Mouse (Mus musculus): Measurements from ENCODE around the gene Supt16. TPM values are rescaled to one million over a fixed set of nuclear protein-coding genes. Genes with fewer than 3 reads are reported as not detected.

The Supt16 gene
- total RNA-seq (2022) = 10 to 100 TPM; 59.0 to 62.8 (median 60.4) TPM

DNA sequence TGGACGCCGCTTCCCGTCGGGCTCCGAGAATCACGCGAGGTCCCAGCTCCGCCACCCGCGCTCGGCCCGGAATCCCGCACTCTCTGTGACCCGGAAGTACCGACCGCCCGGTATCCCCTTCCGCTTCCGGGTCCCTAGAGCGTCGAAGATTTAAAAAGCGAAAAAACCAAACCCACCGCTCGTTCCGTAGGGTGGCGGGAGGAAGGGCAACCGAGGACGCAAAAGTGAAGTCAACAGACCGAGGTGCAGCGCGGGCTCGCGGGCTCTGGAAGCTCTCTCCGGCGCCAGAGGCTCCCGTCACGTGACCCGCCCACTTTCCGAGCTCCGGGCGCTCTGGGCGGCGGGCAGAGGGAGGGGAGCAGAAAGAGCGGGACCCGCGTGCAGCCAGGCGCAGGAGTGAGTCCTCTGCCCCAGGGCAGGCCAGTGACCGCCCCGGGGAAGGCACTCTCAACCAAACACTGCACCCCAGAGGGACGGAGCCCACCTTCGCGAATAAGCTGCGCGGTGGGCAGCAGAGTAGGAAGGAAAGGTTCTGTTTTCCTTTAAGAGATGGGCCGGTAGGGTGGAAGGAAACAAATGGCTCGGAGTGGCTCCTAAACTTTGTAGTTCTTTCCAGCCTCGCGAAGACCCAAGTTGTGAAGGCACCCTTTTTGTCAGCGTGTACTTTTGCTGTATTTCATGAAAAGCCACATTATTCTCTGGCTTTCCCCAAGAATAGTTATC, at the start of gene Supt16:
TSS of gene Supt16 (minus strand) at position 261 of the 723 bp plus-strand sequence.
- DNase-seq (ENCODE audit: low spot score in 2 of 2) = peak; percentile 63 to 71

DNA sequence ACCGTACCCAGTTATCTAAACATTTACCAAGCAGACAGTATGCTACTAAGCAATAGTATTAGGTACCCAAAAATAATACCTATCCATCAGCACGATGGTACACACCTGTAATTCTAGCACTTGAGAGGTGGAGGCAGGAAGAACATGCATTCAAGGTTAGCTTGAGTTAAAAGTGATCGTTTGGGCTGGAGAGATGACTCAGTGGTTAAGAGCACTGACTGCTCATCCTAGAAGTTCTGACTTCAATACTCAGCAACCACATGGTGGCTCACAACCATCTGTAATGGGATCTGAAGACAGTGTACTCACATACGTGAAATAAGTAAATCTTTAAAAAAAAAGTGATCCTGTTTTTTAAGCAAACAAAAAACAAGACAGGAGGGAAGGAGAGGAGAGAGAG, 48.9 kb upstream of the Supt16 start:
- no peak for DNase-seq (ENCODE audit: low spot score in 2 of 2)

DNA sequence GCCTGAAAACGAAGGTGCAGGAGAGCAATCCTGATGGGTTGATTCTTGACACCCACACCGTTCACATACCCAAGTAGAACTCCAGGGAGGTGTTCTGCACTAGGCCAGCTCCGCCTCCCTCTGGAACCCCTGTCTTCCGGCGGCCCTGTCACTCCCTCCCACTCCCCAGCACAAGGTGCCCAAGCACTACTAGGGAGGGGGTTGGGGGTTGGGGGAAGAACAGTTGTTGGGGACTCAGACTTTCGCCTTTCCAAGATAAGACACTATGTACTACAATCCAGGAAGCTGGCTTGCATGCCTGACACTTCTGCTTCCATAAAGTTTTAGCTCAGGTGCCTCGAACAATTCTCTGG, 47.5 kb upstream of the Supt16 start:
- DNase-seq (ENCODE audit: low spot score in 2 of 2) = no peak

DNA sequence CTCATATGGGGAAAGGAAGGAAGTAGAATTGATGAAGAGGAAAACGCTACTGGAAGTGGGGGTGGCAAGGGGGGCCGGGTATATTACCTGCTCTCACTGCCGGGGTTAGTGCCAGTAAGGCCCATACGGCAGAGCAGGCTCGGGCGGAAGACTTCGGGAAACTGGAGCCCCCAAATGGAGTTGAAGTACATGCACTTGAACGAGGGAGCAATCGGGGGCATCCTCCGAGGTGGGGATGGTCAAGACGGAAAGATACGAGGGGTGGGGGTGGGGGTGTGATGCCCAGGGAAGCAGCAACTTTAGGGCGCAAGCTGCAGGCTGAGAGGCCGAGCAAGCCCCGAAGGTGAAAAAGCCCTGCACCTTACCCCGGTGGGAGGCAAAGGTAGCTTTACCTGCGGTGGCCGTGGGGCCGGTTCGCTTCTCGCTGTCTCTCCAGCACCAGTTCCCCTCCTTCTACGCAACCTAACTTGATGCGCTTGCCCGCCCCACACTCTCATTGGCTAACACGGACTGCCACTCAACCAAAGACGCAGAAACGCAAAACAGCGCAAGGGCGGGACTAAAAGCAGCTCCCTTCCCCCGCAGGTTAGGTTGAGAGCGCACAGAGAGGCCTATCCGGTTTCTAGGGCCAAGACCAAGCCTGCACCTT, 46.9 kb upstream of the Supt16 start:
- DNase-seq (ENCODE audit: low spot score in 2 of 2) = peak; percentile 98 to 99

DNA sequence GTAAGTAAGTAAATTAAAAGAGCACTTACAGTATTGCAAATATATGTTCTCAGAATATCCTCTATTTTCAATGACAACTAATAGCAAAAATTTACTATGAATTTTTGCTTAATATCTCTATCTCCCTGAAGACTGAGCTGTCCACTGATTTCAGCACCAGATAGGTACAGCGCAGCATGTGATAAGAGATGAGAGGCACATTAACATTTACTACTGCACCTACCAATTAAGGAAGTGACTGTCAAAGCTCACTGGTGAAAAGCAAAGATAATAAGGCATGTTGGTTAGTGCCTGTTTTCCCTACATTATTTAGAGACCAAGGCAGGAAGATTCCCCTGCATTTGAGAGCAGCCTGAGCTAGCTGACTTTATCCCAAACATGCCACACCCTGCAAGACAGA, 39.0 kb upstream of the Supt16 start:
- no peak for DNase-seq (ENCODE audit: low spot score in 2 of 2)

DNA sequence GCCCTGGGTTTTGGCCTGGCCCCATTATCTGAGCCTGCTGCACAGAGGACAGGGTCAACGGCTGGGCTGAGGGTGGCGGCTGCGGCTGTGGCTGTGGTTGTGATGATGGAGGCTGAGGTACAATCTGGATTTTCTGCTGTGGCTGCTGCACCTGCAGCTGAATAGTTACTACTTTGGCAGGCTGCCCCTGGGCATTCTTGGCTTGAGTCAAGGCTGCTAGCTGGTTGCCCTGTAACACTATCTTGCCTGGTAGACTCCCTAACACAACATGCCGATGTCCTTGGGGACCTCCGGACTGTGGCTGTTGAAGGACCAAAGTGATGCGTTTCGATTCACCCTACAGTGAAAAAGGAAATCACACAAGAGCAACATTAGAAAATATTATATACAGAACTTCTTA, 37.9 kb upstream of the Supt16 start:
- no peak for DNase-seq (ENCODE audit: low spot score in 2 of 2)

DNA sequence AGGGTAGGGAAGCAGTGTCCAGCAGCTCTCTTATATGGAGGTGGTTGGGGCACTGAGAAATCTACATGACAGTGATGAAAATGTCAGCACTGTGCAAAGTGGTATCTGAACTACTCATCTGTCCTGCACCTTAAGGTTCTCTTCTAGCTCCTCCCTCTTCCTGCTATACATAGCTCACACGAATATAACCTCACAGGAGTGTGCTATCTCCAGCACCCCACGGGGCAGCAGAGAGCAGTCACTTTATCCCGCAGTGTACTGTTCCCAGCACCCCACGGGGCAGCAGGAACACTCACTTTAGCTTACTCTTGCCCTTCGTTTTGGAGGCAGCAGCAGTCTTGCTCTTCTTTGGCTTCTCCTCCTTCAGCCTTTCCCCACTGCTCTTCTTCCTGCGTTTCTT, 35.0 kb upstream of the Supt16 start:
- no peak for DNase-seq (ENCODE audit: low spot score in 2 of 2)

DNA sequence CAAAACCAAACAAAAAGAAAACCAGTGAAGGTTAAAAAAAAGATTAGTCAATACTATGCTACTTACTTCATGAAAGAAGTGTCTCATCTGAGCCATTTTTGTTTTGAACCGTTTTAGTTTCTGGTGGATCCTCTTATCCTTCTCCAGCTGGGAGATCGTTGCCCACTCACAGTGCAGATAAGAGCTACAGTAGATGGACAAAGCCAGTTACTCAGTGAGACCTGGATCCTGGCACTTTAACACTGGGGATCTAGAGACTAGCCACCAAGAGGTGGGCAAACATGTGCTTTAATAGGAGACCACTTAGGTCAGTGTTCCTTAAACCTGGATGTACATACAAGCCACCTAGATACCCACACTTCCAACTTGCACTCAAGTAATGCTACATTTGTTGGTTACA, 28.8 kb upstream of the Supt16 start:
- DNase-seq (ENCODE audit: low spot score in 2 of 2) = no peak

DNA sequence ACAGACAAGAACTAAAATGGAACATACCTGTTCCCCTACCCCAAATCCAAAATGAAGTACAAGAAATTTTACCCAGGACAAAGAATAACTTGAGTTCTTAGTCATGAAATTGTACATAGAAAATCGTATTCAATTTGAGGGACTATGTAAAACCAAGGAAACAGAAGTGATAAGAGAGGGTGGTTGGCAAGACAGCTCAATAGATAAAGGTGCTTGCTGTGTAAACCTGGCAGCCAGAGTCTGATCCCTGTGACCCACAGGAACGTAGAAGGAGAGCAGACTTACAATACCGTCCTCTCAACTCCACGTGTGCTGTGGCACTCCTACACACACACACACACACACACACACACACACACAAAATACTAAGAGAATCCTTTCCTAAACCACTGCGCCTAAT, 20.0 kb upstream of the Supt16 start:
- DNase-seq (ENCODE audit: low spot score in 2 of 2) = no peak

DNA sequence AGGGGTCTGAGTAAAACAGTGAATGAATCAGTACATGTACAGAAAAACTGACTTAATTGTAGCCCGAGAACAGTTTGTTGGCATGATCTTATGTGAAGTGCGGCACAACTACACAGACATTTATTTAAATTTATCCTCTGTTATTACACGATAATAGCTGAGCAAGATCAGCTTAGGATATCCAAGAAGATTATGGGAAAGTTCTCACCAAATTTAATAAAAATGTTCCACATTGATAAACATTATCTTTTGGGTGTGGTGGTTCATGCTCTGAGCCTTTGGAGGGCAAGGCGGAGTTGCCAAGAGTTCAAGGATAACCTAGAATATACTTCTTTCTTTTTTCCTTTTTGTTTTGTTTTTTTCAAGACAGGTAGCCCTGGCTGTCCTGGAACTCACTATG, 2.2 kb upstream of the Supt16 start:
- DNase-seq (ENCODE audit: low spot score in 2 of 2) = no peak

DNA sequence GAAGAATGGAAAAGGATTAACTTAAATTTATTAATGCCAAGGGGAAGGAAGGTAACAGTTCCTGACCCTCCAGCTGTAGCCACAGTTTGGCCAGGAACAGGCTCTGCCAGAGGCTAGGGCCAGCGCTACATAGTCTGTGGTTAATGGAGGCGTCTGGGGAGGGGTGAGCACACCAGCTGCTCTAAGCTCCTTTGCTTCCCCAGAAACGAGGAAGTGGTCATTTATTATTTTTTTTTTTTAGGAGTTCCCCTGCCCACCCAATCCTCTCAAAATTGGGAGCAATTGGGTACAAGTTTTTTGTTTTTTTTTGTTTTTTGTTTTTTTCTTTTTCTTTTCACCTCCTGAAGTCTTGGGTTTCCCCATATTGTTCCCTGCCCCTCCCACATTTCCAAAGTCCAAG, 925 bp upstream of the Supt16 start:
- DNase-seq (ENCODE audit: low spot score in 2 of 2) = no peak

DNA sequence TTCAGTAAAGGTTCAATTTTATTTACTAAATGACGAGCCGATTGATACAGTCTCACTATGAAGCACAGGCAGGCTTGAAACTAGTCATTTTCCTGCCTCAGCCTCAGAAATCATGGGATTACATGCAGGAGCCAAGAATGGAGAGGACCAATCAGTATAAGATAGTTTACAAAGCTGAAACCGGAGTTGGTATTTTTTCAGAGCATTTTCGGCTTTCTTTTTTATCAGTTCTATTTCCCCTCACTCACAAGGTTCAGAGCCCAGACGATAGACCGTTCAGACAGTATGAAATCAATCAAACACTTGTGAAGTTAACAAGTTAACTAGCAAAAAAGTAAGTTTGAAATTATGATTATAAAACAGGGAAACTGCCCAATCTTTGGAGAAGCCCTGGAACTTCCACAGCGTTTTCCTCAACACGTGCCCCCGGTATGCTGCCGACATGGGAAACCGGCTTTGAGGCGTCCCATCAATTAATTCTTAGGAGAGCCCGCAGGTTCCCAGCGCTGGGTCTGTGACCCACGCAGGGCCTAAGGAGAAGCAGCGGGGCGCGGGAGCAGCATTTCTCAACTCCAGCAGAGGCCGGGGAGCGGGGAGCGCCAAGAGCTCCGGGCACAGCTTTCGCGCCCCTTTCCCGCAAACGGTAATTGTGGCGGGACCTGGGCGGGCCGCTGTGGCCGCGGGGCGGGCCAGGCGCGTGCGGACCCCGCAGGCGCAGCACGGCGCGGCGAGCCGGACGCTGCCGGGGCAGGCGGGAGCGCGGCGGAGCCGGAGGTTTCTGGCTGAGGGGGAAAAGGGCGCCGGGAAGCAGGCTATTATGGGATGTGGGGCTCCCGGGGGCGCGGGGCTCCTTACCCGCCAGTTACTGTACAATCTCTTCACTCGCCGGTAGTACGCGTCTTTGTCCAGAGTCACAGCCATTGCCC, 723 bp downstream of the Supt16 start:
- peak in 1 of 2 experiments; percentile 11 for DNase-seq (ENCODE audit: low spot score in 2 of 2)

DNA sequence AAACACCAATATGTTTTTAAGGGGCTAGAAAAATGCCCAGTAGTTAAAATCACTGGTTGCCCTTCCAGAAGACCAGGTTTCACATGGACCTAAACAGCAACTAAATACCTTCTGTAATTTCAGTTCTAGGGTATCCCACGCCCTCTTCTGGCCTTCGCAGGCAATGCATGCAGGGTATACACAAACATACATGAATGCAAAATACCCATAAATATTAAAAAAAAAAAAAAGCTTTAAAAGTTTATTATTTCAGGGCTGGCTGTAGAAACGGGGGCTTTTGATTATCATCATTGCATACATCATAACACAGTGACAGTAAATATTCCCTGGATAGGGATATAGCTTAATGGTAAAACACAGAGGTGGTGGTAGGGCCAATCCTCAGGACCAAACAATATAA, 1.5 kb downstream of the Supt16 start:
- DNase-seq (ENCODE audit: low spot score in 2 of 2) = no peak

DNA sequence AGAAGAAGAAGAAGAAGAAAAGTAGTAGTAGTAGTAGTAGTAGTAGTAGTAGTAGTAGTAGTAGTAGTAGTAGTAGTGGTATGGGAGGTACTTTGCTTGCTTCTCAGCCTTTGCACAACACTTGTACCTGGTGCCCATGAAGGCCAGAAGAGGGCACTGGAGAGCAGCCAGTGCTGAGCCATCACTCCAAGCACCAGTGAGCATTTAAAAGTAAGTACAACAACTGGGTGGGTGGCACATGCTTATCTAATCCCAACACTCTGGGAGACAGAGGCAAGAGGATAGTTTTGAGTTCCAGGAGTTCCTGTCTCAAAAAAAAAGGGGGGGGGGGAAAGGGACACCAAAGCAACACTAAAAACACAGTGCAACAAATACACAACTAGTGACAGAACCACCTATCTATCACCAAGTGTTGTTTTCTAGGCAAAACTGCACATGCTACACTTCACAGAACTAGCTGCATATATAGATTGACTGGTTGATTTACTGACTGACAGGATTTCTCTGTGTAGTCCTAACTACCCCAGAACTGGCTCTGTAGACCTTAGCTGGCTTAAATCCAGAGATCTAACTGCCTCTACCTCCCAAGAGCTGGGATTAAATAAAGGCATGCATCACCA, 6.4 kb downstream of the Supt16 start:
- DNase-seq (ENCODE audit: low spot score in 2 of 2) = no peak

DNA sequence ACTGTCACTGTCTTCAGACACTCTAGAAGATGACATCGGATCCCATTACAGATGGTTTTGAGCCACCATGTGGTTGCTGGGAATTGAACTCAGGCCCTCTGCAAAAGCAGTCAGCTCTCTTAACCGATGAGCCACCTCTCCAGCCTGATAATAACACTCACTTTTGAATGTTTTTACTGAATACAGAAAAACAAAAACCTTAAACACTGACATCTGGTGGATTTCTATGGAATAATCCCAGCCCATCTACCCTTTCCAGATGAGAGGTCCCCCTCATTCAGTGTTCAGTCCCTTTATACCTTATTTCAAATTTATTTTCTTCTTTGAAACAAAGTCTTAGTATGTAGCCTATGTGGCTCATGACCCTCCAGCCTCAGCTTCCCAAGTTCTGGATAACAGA, 7.7 kb downstream of the Supt16 start:
- no peak for DNase-seq (ENCODE audit: low spot score in 2 of 2)

DNA sequence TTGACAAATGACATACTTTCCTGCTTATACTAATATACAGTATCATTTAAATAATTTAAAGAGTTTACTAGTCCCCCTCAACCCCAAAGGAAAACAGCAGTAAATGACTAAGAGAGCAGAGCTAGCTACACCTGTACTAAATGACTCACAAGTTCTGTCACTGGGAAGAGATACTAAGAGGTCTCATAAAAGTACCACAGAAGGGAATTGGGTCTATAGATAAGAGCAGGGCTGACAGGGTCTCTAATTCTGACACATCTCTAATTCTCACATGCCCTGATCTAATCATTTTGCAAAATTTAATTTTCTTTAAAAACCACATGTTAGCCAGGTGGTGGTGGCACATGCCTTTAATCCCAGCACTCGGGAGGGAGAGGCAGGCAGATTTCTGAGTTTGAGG, 8.4 kb downstream of the Supt16 start:
- DNase-seq (ENCODE audit: low spot score in 2 of 2) = no peak

DNA sequence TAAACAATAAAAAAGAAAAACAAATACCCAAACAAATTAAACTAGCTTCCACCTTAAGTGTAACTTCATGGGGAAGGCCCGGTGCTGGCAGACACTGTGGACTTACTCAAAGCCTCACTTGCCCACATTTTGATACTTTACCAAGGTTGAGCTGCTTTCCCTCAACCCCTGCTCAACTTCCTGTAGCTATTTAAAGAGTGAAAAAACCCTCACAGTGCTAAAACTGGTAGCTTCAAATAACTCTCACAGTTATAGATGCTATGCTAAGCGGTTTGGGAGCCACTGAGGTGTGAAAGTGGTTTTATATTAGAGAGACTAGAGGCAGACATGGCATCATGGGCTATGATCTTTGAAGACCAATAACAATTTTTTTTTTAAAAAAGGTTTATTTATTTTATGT, 30.6 kb downstream of the Supt16 start:
- DNase-seq (ENCODE audit: low spot score in 2 of 2) = no peak

DNA sequence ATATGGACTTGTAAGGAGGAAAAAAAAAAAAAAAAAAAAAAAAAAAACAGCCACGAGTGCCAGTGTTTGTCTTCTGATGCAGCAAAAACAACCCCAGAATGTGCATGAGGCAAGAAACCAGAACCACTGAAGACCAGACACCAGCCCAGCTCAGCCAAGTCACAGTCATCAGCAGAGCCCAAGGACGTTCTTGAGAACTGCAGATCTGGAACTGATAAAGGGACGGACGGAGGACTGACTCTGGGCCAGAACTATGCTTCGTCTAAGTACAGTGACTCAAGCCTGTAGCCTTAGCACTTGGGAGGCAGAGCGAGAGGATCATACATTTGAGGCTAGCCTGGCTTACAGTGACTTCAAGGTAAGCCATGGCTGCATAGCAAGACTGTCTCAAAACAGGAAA, 36.3 kb downstream of the Supt16 start:
- no peak for DNase-seq (ENCODE audit: low spot score in 2 of 2)

DNA sequence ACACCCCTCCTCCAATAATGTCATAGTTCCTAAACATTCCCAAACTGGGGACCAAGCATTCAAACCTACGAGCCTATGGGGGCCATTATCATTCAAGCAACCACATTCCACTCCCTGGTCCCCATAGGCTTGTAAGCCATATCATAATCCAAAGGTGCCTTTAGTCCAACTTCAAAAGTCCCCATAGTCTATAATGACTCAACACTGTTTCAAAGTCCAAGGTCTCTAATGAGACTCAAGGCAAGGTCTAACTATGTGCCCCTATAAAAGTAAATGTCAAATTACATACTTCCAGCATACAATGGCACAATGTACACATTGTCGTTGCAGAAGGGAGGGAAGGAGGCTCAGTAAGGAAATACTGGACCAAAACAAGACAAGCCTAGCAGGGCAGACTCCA, 42.2 kb downstream of the Supt16 start:
- DNase-seq (ENCODE audit: low spot score in 2 of 2) = no peak

DNA sequence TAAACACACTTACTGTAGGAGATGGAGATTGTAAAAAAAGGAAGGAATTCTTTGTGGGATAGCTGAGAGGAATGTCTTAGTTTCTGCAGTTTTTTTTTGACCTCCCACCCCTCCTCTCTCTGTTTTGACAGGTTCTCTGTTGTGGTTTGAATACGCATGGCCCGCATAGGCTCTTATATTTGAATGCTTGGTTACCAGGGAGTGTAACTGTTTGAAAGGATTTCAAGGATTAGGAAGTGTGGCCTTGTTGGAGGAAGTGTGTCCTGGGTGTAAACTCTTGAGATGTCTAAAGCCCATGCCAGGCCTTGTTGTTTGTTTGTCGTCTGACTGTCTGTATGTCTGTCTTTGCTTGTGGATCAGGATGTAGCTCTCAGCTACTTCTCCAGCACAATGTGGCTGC, 44.6 kb downstream of the Supt16 start:
- no peak for DNase-seq (ENCODE audit: low spot score in 2 of 2)

DNA sequence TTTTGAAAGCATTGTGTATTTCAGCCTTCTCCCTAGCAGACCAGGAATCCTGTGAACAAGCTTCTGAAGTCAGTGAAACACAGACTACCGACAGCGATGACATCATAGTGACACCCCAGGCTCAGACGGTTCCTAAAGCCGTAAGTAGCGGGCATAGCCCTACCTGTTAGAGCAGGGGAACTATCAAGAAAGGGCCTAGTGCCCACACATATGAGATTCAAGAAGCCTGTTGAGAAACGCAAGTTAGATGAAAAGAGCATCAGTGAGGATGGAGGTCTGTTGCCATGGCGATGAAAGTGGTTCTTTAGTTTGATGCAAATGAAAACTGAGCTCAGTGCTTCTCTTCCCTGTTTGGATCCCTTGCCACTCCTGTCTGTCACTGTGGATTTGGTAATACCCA, 45.0 kb downstream of the Supt16 start:
- DNase-seq (ENCODE audit: low spot score in 2 of 2) = peak; percentile 17 to 19

DNA sequence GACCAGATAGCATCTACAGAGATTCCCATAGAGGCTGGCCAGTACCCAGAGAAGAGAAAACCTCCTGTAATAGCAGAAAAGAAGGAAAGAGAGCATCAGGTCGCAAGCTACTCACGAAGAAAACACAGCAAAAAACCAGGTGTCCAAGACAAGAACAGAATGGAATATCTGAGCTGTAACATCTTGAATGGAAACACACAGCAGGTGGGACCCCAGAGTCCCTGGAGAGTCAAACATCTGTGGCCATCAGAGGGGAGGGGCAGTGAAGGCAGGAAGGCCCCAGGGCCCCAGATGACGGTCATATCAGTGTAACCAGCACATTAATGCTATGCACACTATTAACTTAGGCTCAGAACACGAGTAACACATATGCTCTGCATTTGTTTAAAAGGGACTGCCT, 47.3 kb downstream of the Supt16 start:
- no peak for DNase-seq (ENCODE audit: low spot score in 2 of 2)
